Comparison of ENCODE assay signal across 8 mouse cellular contexts in genomic region chr6:34495140-34495551, GRCm38 (mm10). TPM values are rescaled to one million over a fixed set of nuclear protein-coding genes. Genes with fewer than 3 reads are reported as not detected.
A peak's percentile ranks its signal among the peaks of the same experiment; 100 is the strongest.
DNase-seq lines count a peak whose midpoint lies in the region; ATAC-seq and TF ChIP-seq lines count a peak whose summit lies in the region.

No protein-coding gene starts in this region.

- H3K27ac ChIP-seq in gastrocnemius, adult 2 months, result peak overlapping the region; percentile 89
- peak overlapping the region; percentile 71 for H3K27ac ChIP-seq in kidney, embryonic 16.5 days (ENCODE audit: low read length)
- H3K27ac ChIP-seq in forebrain, postnatal 0 days (ENCODE audit: low read depth, low read length), result no peak overlapping the region

- intact Hi-C loops in gastrocnemius, adult 2 months (cut with DNase I), result no loop called here

- no peaks in the 10 kb centered on the region for H3K27me3 ChIP-seq in kidney, embryonic 16.5 days (ENCODE audit: insufficient read depth, low read length)
- no peaks in the 10 kb centered on the region for H3K27me3 ChIP-seq in forebrain, postnatal 0 days (ENCODE audit: insufficient read depth, low read length)

- H3K4me3 ChIP-seq in gastrocnemius, adult 2 months, result peak overlapping the region; percentile 45
- H3K4me3 ChIP-seq in kidney, embryonic 16.5 days (ENCODE audit: low read length), result no peak overlapping the region
- H3K4me3 ChIP-seq in forebrain, postnatal 0 days (ENCODE audit: low read depth, low read length), result no peak overlapping the region

- H3K4me1 ChIP-seq in kidney, embryonic 16.5 days (ENCODE audit: insufficient read depth, low read length), result peaks cover 23% of the 10 kb centered on the region
- H3K4me1 ChIP-seq in forebrain, postnatal 0 days (ENCODE audit: insufficient read depth), result peaks cover 5% of the 10 kb centered on the region; the same call in 1 of the 2 replicates

- peak; percentile 70 for DNase-seq in gastrocnemius, adult 2 months
- DNase-seq in gastrocnemius, postnatal 10 days, result no peak
- DNase-seq in naive thymus-derived CD4-positive, alpha-beta T cell, adult 2 months (ENCODE audit: low read depth), result peak; percentile 63
- DNase-seq in forebrain, postnatal 0 days, result no peak
- no peak for DNase-seq in layer of hippocampus, adult 11-12 months (ENCODE audit: low spot score)
- DNase-seq in MN1 (ENCODE audit: low spot score), result no peak

- no peak for TF ChIP-seq CTCF in gastrocnemius, adult 2 months (IDR thresholded peaks at IDR 0.05)
- no peak for TF ChIP-seq CTCF in forebrain, postnatal 0 days (IDR thresholded peaks at IDR 0.05; ENCODE audit: low read depth)

- no peak overlapping the region for H3K9ac ChIP-seq in kidney, embryonic 16.5 days (replicated peaks; ENCODE audit: low read length)
- H3K9ac ChIP-seq in forebrain, postnatal 0 days, result no peak overlapping the region

- H3K9me3 ChIP-seq in kidney, embryonic 16.5 days (ENCODE audit: low read length), result no peaks in the 10 kb centered on the region
- H3K9me3 ChIP-seq in forebrain, postnatal 0 days (ENCODE audit: low read length), result no peaks in the 10 kb centered on the region

- 25% methylated on average over 7 of the region's 7 CpGs for WGBS in kidney, embryonic 16.5 days
- 68% methylated on average over 7 of the region's 7 CpGs for WGBS in forebrain, postnatal 0 days

- peak; percentile 72 for ATAC-seq in common myeloid progenitor, adult 5-6 weeks (replicated peaks; ENCODE audit: low read depth, poor library complexity, severe bottlenecking)
- no peak for ATAC-seq in kidney, embryonic 16.5 days (ENCODE audit: low FRiP score, low TSS enrichment)
- no peak for ATAC-seq in forebrain, postnatal 0 days

- H3K36me3 ChIP-seq in kidney, embryonic 16.5 days (ENCODE audit: insufficient read depth, low read length), result peaks cover 3% of the 10 kb centered on the region; the same call in 1 of the 2 replicates
- peaks cover 7% of the 10 kb centered on the region; the same call in 1 of the 2 replicates for H3K36me3 ChIP-seq in forebrain, postnatal 0 days (ENCODE audit: insufficient read depth)

- no peak overlapping the region; the same call in 1 of the 2 replicates for H3K4me2 ChIP-seq in kidney, embryonic 16.5 days (replicated peaks; ENCODE audit: low read depth, low read length)
- no peak overlapping the region for H3K4me2 ChIP-seq in forebrain, postnatal 0 days (ENCODE audit: low read depth)

RNA-seq across cellular contexts. Expression of gene Bpgm, which starts 19.1 kb away (rescaled TPM):
- total RNA-seq in gastrocnemius, adult 2 months (2021), result 10 to 100 TPM; 87.2 to 92.8 TPM
- 10 to 100 TPM; 39.7 to 42.4 TPM for total RNA-seq in gastrocnemius, postnatal 10 days (2021)
- 26.4 and 27.2 TPM in 2 replicates for total RNA-seq in common myeloid progenitor, adult 5-6 weeks (2017)
- 50.8 and 58.4 TPM in 2 replicates for polyA plus RNA-seq in kidney, embryonic 16.5 days (2015; fragmentation: Nextera tagmentation; extraction: Ambion mirVana)
- total RNA-seq in forebrain, postnatal 0 days (2014; rRNA removed), result 49.6 and 49.9 TPM in 2 replicates
- 70.3 and 72.6 TPM in 2 replicates for polyA plus RNA-seq in forebrain, postnatal 0 days (2015; fragmentation: Nextera tagmentation; extraction: Ambion mirVana)

Comparison
In these comparisons a context has a peak if more than half of its experiments do, and no peak if none do; other contexts are left out.
1. DNase-seq: peak in gastrocnemius, adult 2 months (single experiment) and naive thymus-derived CD4-positive, alpha-beta T cell, adult 2 months (single experiment); none in gastrocnemius, postnatal 10 days (single experiment), forebrain, postnatal 0 days (single experiment), layer of hippocampus, adult 11-12 months (single experiment) and MN1 (single experiment).